Mouse (Mus musculus) small intestine, adult 2 months (tissue): ENCODE measurements around the gene Hist1h4a.

Experiments
- CTCF ChIP-seq: fragments of 200-500 bp; IDR thresholded peaks from 2 replicates; pipeline ENCODE4 v1.5.1; 2012; ENCODE audit warnings: low read depth, mild to moderate bottlenecking, control low read depth, inconsistent platforms, low read length, moderate library complexity, mixed read lengths; ENCODE audit not compliant: insufficient replicate concordance, insufficient read length; ENCODE audit errors: extremely low read depth
- POLR2A ChIP-seq: fragments of 200-500 bp; IDR thresholded peaks from 2 replicates; pipeline ENCODE4 v1.6.1; 2012; ENCODE audit warnings: low read depth, mild to moderate bottlenecking, control low read depth, inconsistent platforms, low read length, moderate library complexity

GRCm38 (mm10) chr13:23763242-23763585 lies 2.2 kb upstream of the Hist1h4a start:
- no peak for TF ChIP-seq CTCF
- no peak for TF ChIP-seq POLR2A
